Mouse (Mus musculus) G1E (cell line): ENCODE measurements around the gene Iqgap2. TPM values are rescaled to one million over a fixed set of nuclear protein-coding genes. Genes with fewer than 3 reads are reported as not detected.

Source experiments
- ATAC-seq: 2 replicates; pipeline ENCODE4 v1.8.0; 2016; ENCODE audit warnings: mild to moderate bottlenecking; ENCODE audit not compliant: insufficient number of reproducible peaks, poor library complexity, low FRiP score, severe bottlenecking; ENCODE audit errors: extremely low read depth
- DNase-seq: peaks from one replicate; pipeline ENCODE4 v3.0.0; 2012; ENCODE audit warnings: low spot score
- H3K27me3 ChIP-seq: 2 replicates; pipeline ENCODE4 v1.6.1; 2012; ENCODE audit warnings: mild to moderate bottlenecking, low read length, inconsistent platforms; ENCODE audit not compliant: insufficient read depth
- H3K36me3 ChIP-seq: replicated peaks from 2 replicates; pipeline ENCODE3; 2012; ENCODE audit warnings: mild to moderate bottlenecking, inconsistent platforms
- H3K4me1 ChIP-seq: 2 replicates; pipeline ENCODE4 v1.6.1; 2012; ENCODE audit warnings: low read depth, low read length, inconsistent platforms, mixed read lengths; ENCODE audit not compliant: insufficient read depth
- H3K4me3 ChIP-seq: 2 replicates; pipeline ENCODE4 v1.5.1; 2012; ENCODE audit warnings: low read depth, mild to moderate bottlenecking, inconsistent platforms, low read length, moderate library complexity, mixed read lengths
- H3K9me3 ChIP-seq: replicated peaks from 2 replicates; pipeline ENCODE4 v1.6.1; 2012; ENCODE audit warnings: inconsistent platforms
- CTCF ChIP-seq: IDR thresholded peaks from 2 replicates; pipeline ENCODE4 v1.5.1; 2012; ENCODE audit warnings: low read depth, low read length, inconsistent platforms, mixed read lengths
- GATA1 ChIP-seq: IDR thresholded peaks from 2 replicates; pipeline ENCODE4 v1.6.1; 2012; ENCODE audit warnings: borderline replicate concordance, low read length, inconsistent platforms, mixed read lengths
- GATA2 ChIP-seq: IDR thresholded peaks from 2 replicates; pipeline ENCODE4 v1.6.1; 2012; ENCODE audit warnings: low read depth, low read length, inconsistent platforms, borderline replicate concordance
- POLR2AphosphoS5 ChIP-seq: IDR thresholded peaks from 2 replicates; pipeline ENCODE4 v1.6.1; 2012; ENCODE audit warnings: low read depth, low read length, inconsistent platforms; ENCODE audit not compliant: insufficient replicate concordance
- TAL1 ChIP-seq: conservative IDR thresholded peaks from 2 replicates; pipeline ENCODE4 v1.6.1; 2012; ENCODE audit warnings: low read depth, low read length, inconsistent platforms, mixed read lengths
- polyA plus RNA-seq: library from polyadenylated mRNA; stranded (reverse); fragments of >175 nt; gene quantifications from 2 replicates; pipeline ENCODE4 v1.2.3, GENCODE M21; 2012
- total RNA-seq, 2 experiments: library from RNA; stranded (forward) in 1 of 2; stranded (reverse) in 1 of 2; fragments of 200-1000 nt in 1 of 2; fragments of >200 nt in 1 of 2; fragmentation: Nextera tagmentation in 1 of 2; gene quantifications; 2 replicates each; pipeline ENCODE4 v1.2.3; 2014 to 2017

Gene Iqgap2
- total and polyA plus RNA-seq, 3 experiments: 3.0 to 14.3 (median 6.6) TPM

GRCm38 (mm10) chr13:95788631-95789376 is 102.9 kb downstream of the Iqgap2 start:
- no peak for ATAC-seq
- H3K36me3 ChIP-seq: no peaks in the 10 kb centered on the region
- no peaks in the 10 kb centered on the region for H3K27me3 ChIP-seq
- TF ChIP-seq GATA2: no peak
- no peak for DNase-seq
- peaks cover 2% of the 10 kb centered on the region; the same call in 1 of the 2 replicates for H3K4me1 ChIP-seq
- H3K9me3 ChIP-seq: no peaks in the 10 kb centered on the region
- H3K4me3 ChIP-seq: no peak overlapping the region

DNA sequence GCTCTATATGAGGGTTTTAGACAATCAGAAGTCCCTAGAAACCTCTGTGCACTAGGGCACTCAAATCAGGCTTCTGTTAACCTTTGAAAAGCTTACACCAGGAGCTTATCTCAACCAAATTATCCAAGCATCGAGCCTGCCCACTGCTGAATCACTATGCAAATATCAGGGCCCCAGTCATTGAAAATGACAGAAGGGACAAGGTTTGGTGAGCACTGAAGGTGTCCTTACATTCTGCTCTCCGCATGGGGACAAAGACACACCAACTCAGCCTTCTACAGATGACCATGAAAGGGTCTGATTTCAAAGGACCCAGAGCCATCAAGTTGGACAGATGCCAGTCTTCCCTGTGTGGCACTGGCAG is 108.8 kb downstream of the Iqgap2 start:
- no peak for TF ChIP-seq CTCF
- TF ChIP-seq TAL1: no peak
- no peak for TF ChIP-seq POLR2AphosphoS5
- no peak for TF ChIP-seq GATA2
- TF ChIP-seq GATA1: no peak
- peaks cover 21% of the 10 kb centered on the region for H3K27me3 ChIP-seq
- ATAC-seq (no peak), DNase-seq (no peak)
- H3K4me3 ChIP-seq: no peak overlapping the region
- no peaks in the 10 kb centered on the region for H3K4me1 ChIP-seq
- H3K36me3 ChIP-seq: no peaks in the 10 kb centered on the region
- no peaks in the 10 kb centered on the region for H3K9me3 ChIP-seq

- no peak for ATAC-seq
- Histone ChIP-seq H3K4me1 (no peaks in the 10 kb centered on the region), H3K4me3 (no peak overlapping the region), H3K36me3 (no peaks in the 10 kb centered on the region), H3K27me3 (peaks cover 21% of the 10 kb centered on the region), H3K9me3 (no peaks in the 10 kb centered on the region)
- no peak for DNase-seq
- no peak for TF ChIP-seq CTCF
- TF ChIP-seq GATA2: no peak
- TF ChIP-seq POLR2AphosphoS5: no peak
- TF ChIP-seq GATA1: no peak
Observed at GRCm38 (mm10) chr13:95782311-95782968, 109.3 kb downstream of the Iqgap2 start.

DNA sequence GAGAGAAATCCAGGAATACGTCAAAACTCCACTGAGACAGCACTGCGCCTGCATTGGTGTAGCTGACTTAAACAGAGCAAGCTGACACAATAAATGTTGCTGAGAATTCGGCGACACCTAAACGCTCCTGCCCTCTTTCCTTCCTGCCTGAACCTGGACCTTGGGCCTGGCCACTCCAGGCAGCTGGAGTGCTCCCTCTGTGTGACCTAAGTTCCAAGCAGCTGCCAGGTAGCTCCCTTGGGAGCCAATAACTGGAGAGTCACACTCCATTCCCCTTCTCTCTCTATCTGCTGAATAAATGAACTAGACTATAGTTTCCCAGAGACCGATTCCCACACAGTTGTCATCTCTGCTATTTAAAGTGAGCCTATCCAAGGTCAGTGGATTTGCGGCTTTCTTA is 111.7 kb downstream of the Iqgap2 start:
- no peaks in the 10 kb centered on the region for H3K4me1 ChIP-seq
- TF ChIP-seq GATA1 (no peak), POLR2AphosphoS5 (no peak), GATA2 (no peak), TAL1 (no peak), CTCF (no peak)
- no peak overlapping the region for H3K4me3 ChIP-seq
- no peaks in the 10 kb centered on the region for H3K9me3 ChIP-seq
- peaks cover 23% of the 10 kb centered on the region for H3K27me3 ChIP-seq
- DNase-seq: no peak
- H3K36me3 ChIP-seq: no peaks in the 10 kb centered on the region
- ATAC-seq: no peak

- no peaks in the 10 kb centered on the region for H3K9me3 ChIP-seq
- DNase-seq (no peak), ATAC-seq (no peak)
- H3K27me3 ChIP-seq: peaks cover 23% of the 10 kb centered on the region
- no peak overlapping the region for H3K4me3 ChIP-seq
- no peaks in the 10 kb centered on the region for H3K36me3 ChIP-seq
- no peak for TF ChIP-seq TAL1
- no peak for TF ChIP-seq CTCF
- no peak for TF ChIP-seq GATA1
- no peak for TF ChIP-seq POLR2AphosphoS5
- no peak for TF ChIP-seq GATA2
- H3K4me1 ChIP-seq: no peaks in the 10 kb centered on the region
Observed at GRCm38 (mm10) chr13:95779261-95779660, 112.5 kb downstream of the Iqgap2 start.

DNA sequence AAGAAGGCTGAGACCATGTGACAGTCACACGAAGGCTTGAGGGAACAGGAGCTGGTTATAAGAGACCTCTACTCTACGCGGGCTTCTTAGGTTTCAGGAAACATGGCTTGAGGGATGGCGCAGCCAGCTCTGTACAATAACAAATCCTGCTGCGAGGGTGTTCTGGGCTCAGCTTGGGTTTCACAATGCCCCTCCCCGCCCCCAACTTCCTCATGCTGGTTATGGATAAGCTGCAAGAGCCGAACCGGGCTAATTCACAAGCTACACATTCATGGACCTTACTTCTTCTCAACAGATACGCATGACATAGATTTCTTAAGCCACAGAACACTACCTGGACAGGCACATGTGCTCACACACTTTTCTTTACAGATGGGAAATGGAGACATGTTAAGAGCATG is 113.0 kb downstream of the Iqgap2 start:
- DNase-seq (no peak), ATAC-seq (no peak)
- Histone ChIP-seq H3K36me3 (no peaks in the 10 kb centered on the region), H3K4me3 (no peak overlapping the region), H3K4me1 (no peaks in the 10 kb centered on the region), H3K9me3 (no peaks in the 10 kb centered on the region), H3K27me3 (peaks cover 23% of the 10 kb centered on the region)
- no peak for TF ChIP-seq TAL1
- TF ChIP-seq CTCF: no peak
- TF ChIP-seq GATA1: no peak
- no peak for TF ChIP-seq POLR2AphosphoS5
- no peak for TF ChIP-seq GATA2
